Mouse (Mus musculus) neural tube, embryonic 14.5 days (tissue): ENCODE data around the gene Cadps2. TPM values are rescaled to one million over a fixed set of nuclear protein-coding genes. Genes with fewer than 3 reads are reported as not detected.

Experiments
- ATAC-seq: fragments of 200-750 bp; cut with Nextera tagmentation; 2 replicates; pipeline ENCODE4 v1.8.0; 2017; ENCODE audit warnings: low read depth, mild to moderate bottlenecking, moderate TSS enrichment, moderate library complexity
- H3K27ac ChIP-seq: fragments of 300-500 bp; sonication (generic); 2 replicates; pipeline ENCODE4 v1.5.1; 2014; ENCODE audit warnings: low read depth, mild to moderate bottlenecking, control low read depth, low read length, moderate library complexity, mixed read lengths
- H3K27me3 ChIP-seq: fragments of 300-500 bp; sonication (generic); 2 replicates; pipeline ENCODE4 v1.6.1; 2014; ENCODE audit warnings: low read length; ENCODE audit not compliant: control insufficient read depth, insufficient read depth
- H3K36me3 ChIP-seq: fragments of 300-500 bp; sonication (generic); 2 replicates; pipeline ENCODE4 v1.6.1; 2014; ENCODE audit warnings: low read length, mixed read lengths; ENCODE audit not compliant: control insufficient read depth, insufficient read depth
- H3K4me1 ChIP-seq: fragments of 300-500 bp; sonication (generic); 2 replicates; pipeline ENCODE4 v1.6.1; 2014; ENCODE audit warnings: low read length; ENCODE audit not compliant: control insufficient read depth, insufficient read depth
- H3K4me2 ChIP-seq: fragments of 300-500 bp; sonication (generic); 2 replicates; pipeline ENCODE4 v1.6.1; 2014; ENCODE audit warnings: mild to moderate bottlenecking, low read depth, low read length, control low read depth
- H3K4me3 ChIP-seq: fragments of 300-500 bp; sonication (generic); 2 replicates; pipeline ENCODE4 v1.5.1; 2014; ENCODE audit warnings: low read depth, low read length, control low read depth, mixed read lengths
- H3K9ac ChIP-seq: fragments of 300-500 bp; sonication (generic); replicated peaks from 2 replicates; pipeline ENCODE4 v1.6.1; 2014; ENCODE audit warnings: low read depth, mild to moderate bottlenecking, control low read depth, low read length, mixed read lengths
- H3K9me3 ChIP-seq: fragments of 300-500 bp; sonication (generic); 2 replicates; pipeline ENCODE4 v1.6.1; 2016; ENCODE audit warnings: low read length; ENCODE audit not compliant: control insufficient read depth
- WGBS: fragments of 180-500 bp; shearing (Covaris S2); extraction: QIAGEN DNeasy Blood & Tissue Kit; methylation state at CpG from one replicate; pipeline ENCODE4 v1.1.7; 2014; 5-methylcytosine and 5-hydroxymethylcytosine counted together
- polyA plus RNA-seq: library from polyadenylated mRNA; unstranded; fragments of >200 nt; fragmentation: Nextera tagmentation; extraction: Ambion mirVana; gene quantifications from 2 replicates; pipeline ENCODE4 v1.2.1, GENCODE M21; 2014

Gene Cadps2
- polyA plus RNA-seq, 1 experiment from 2014 or later: 14.2 TPM

GRCm38 (mm10) chr6:23568688-23569087 is 270.5 kb downstream of the Cadps2 start:
- no peak overlapping the region for H3K27ac ChIP-seq
- WGBS: 80% methylated on average over 1 of the region's 1 CpGs
- no peak overlapping the region for H3K4me2 ChIP-seq
- no peak for ATAC-seq
- no peaks in the 10 kb centered on the region for H3K27me3 ChIP-seq
- H3K9me3 ChIP-seq: no peaks in the 10 kb centered on the region
- no peaks in the 10 kb centered on the region for H3K4me1 ChIP-seq
- no peak overlapping the region for H3K4me3 ChIP-seq
- no peak overlapping the region for H3K9ac ChIP-seq
- no peaks in the 10 kb centered on the region for H3K36me3 ChIP-seq

GRCm38 (mm10) chr6:23567651-23568050 is 271.6 kb downstream of the Cadps2 start:
- no peak for ATAC-seq
- H3K36me3 ChIP-seq: no peaks in the 10 kb centered on the region
- no peak overlapping the region for H3K9ac ChIP-seq
- 90% methylated on average over 1 of the region's 1 CpGs for WGBS
- no peak overlapping the region for H3K4me2 ChIP-seq
- no peaks in the 10 kb centered on the region for H3K9me3 ChIP-seq
- no peak overlapping the region for H3K27ac ChIP-seq
- no peaks in the 10 kb centered on the region for H3K27me3 ChIP-seq
- no peaks in the 10 kb centered on the region for H3K4me1 ChIP-seq
- H3K4me3 ChIP-seq: no peak overlapping the region

GRCm38 (mm10) chr6:23549874-23550273 is 289.3 kb downstream of the Cadps2 start:
- Histone ChIP-seq H3K4me3 (no peak overlapping the region), H3K9ac (no peak overlapping the region), H3K36me3 (no peaks in the 10 kb centered on the region), H3K4me2 (no peak overlapping the region), H3K9me3 (no peaks in the 10 kb centered on the region), H3K4me1 (no peaks in the 10 kb centered on the region), H3K27ac (no peak overlapping the region), H3K27me3 (no peaks in the 10 kb centered on the region)
- no peak for ATAC-seq
- WGBS: 44% methylated on average over 1 of the region's 1 CpGs

GRCm38 (mm10) chr6:23523710-23524109 is 315.5 kb downstream of the Cadps2 start:
- Histone ChIP-seq H3K9me3 (no peaks in the 10 kb centered on the region), H3K36me3 (no peaks in the 10 kb centered on the region), H3K9ac (no peak overlapping the region), H3K4me3 (no peak overlapping the region), H3K27me3 (no peaks in the 10 kb centered on the region), H3K4me2 (no peak overlapping the region), H3K4me1 (no peaks in the 10 kb centered on the region), H3K27ac (no peak overlapping the region)
- 81% methylated on average over 2 of the region's 2 CpGs for WGBS
- no peak for ATAC-seq

- no peak overlapping the region for H3K4me3 ChIP-seq
- no peaks in the 10 kb centered on the region for H3K9me3 ChIP-seq
- 92% methylated on average over 5 of the region's 5 CpGs for WGBS
- H3K36me3 ChIP-seq: no peaks in the 10 kb centered on the region
- no peaks in the 10 kb centered on the region for H3K27me3 ChIP-seq
- ATAC-seq: no peak
- no peaks in the 10 kb centered on the region for H3K4me1 ChIP-seq
- H3K27ac ChIP-seq: no peak overlapping the region
- no peak overlapping the region for H3K9ac ChIP-seq
- no peak overlapping the region for H3K4me2 ChIP-seq
Observed at GRCm38 (mm10) chr6:23522556-23522955, 316.7 kb downstream of the Cadps2 start.

- 63% methylated on average over 5 of the region's 5 CpGs for WGBS
- Histone ChIP-seq H3K4me1 (no peaks in the 10 kb centered on the region), H3K36me3 (no peaks in the 10 kb centered on the region), H3K4me3 (no peak overlapping the region), H3K27me3 (no peaks in the 10 kb centered on the region), H3K9me3 (no peaks in the 10 kb centered on the region), H3K27ac (no peak overlapping the region), H3K4me2 (no peak overlapping the region), H3K9ac (no peak overlapping the region)
- no peak for ATAC-seq
Observed at GRCm38 (mm10) chr6:23498611-23499010, 340.6 kb downstream of the Cadps2 start.

- Histone ChIP-seq H3K9me3 (no peaks in the 10 kb centered on the region), H3K27me3 (no peaks in the 10 kb centered on the region), H3K4me1 (no peaks in the 10 kb centered on the region), H3K36me3 (no peaks in the 10 kb centered on the region), H3K27ac (no peak overlapping the region), H3K9ac (no peak overlapping the region), H3K4me3 (no peak overlapping the region), H3K4me2 (no peak overlapping the region)
- ATAC-seq: peak; percentile 89
- WGBS: 43% methylated on average over 7 of the region's 7 CpGs
Observed at GRCm38 (mm10) chr6:23491804-23492203, 347.4 kb downstream of the Cadps2 start.

- no peak overlapping the region for H3K4me2 ChIP-seq
- no peak overlapping the region for H3K4me3 ChIP-seq
- H3K4me1 ChIP-seq: no peaks in the 10 kb centered on the region
- ATAC-seq: no peak
- no peak overlapping the region for H3K9ac ChIP-seq
- no peaks in the 10 kb centered on the region for H3K36me3 ChIP-seq
- H3K9me3 ChIP-seq: no peaks in the 10 kb centered on the region
- H3K27ac ChIP-seq: no peak overlapping the region
- H3K27me3 ChIP-seq: no peaks in the 10 kb centered on the region
- 71% methylated on average over 2 of the region's 2 CpGs for WGBS
Observed at GRCm38 (mm10) chr6:23490431-23490830, 348.8 kb downstream of the Cadps2 start.

GRCm38 (mm10) chr6:23489046-23489445 is 350.2 kb downstream of the Cadps2 start:
- no peak for ATAC-seq
- WGBS: 85% methylated on average over 2 of the region's 2 CpGs

GRCm38 (mm10) chr6:23472686-23473085 is 366.5 kb downstream of the Cadps2 start:
- H3K4me1 ChIP-seq: no peaks in the 10 kb centered on the region
- no peak overlapping the region for H3K4me2 ChIP-seq
- H3K9ac ChIP-seq: no peak overlapping the region
- no peak overlapping the region for H3K27ac ChIP-seq
- ATAC-seq: peak; percentile 51; the same call in 1 of the 2 replicates
- WGBS: 65% methylated on average over 2 of the region's 2 CpGs
- H3K9me3 ChIP-seq: no peaks in the 10 kb centered on the region
- no peaks in the 10 kb centered on the region for H3K27me3 ChIP-seq
- H3K36me3 ChIP-seq: no peaks in the 10 kb centered on the region
- no peak overlapping the region for H3K4me3 ChIP-seq

More at GRCm38 (mm10) chr6:23489046-23489445, 350.2 kb downstream of the Cadps2 start:
- H3K4me3 ChIP-seq: no peak overlapping the region
- no peaks in the 10 kb centered on the region for H3K27me3 ChIP-seq
- H3K4me1 ChIP-seq: no peaks in the 10 kb centered on the region
- no peak overlapping the region for H3K4me2 ChIP-seq
- no peak overlapping the region for H3K9ac ChIP-seq
- no peaks in the 10 kb centered on the region for H3K9me3 ChIP-seq
- no peak overlapping the region for H3K27ac ChIP-seq
- H3K36me3 ChIP-seq: no peaks in the 10 kb centered on the region
